Mouse (Mus musculus) intestine, embryonic 14.5 days (tissue): Measurements from ENCODE around the gene Klk6. TPM values are rescaled to one million over a fixed set of nuclear protein-coding genes. Genes with fewer than 3 reads are reported as not detected.

Experiments used
- ATAC-seq: fragments of 200-750 bp; cut with Nextera tagmentation; replicated peaks from 2 replicates; pipeline ENCODE4 v1.8.0; 2017; ENCODE audit warnings: low read depth, moderate number of reproducible peaks, moderate TSS enrichment, moderate library complexity; ENCODE audit not compliant: low FRiP score, low TSS enrichment
- DNase-seq: peaks from one replicate; pipeline ENCODE4 v3.0.0-alpha.2; 2018; ENCODE audit warnings: low spot score
- H3K27ac ChIP-seq: fragments of 300-500 bp; sonication (generic); 2 replicates; pipeline ENCODE4 v1.5.1; 2014; ENCODE audit warnings: low read depth, mild to moderate bottlenecking, control low read depth
- H3K27me3 ChIP-seq: fragments of 300-500 bp; sonication (generic); replicated peaks from 2 replicates; pipeline ENCODE4 v1.6.1; 2014; ENCODE audit warnings: low read length, control low read depth; ENCODE audit not compliant: control insufficient read depth, insufficient read depth
- H3K36me3 ChIP-seq: fragments of 300-500 bp; sonication (generic); 2 replicates; pipeline ENCODE4 v1.6.1; 2014; ENCODE audit warnings: low read length, control low read depth; ENCODE audit not compliant: control insufficient read depth, insufficient read depth
- H3K4me1 ChIP-seq: fragments of 300-500 bp; sonication (generic); replicated peaks from 2 replicates; pipeline ENCODE4 v1.6.1; 2014; ENCODE audit warnings: low read length, control low read depth, mixed read lengths; ENCODE audit not compliant: control insufficient read depth, insufficient read depth
- H3K4me2 ChIP-seq: fragments of 300-500 bp; sonication (generic); 2 replicates; pipeline ENCODE4 v1.6.1; 2014; ENCODE audit warnings: low read length
- H3K4me3 ChIP-seq: fragments of 300-500 bp; sonication (generic); 2 replicates; pipeline ENCODE4 v1.5.1; 2014; ENCODE audit warnings: low read depth, low read length, control low read depth, mixed read lengths
- H3K9ac ChIP-seq: fragments of 300-500 bp; sonication (generic); 2 replicates; pipeline ENCODE4 v1.6.1; 2014; ENCODE audit warnings: mild to moderate bottlenecking, low read length
- H3K9me3 ChIP-seq: fragments of 300-500 bp; sonication (generic); 2 replicates; pipeline ENCODE4 v1.6.1; 2016; ENCODE audit warnings: low read length, control low read depth; ENCODE audit not compliant: control insufficient read depth
- WGBS: fragments of 180-500 bp; shearing (Covaris S2); extraction: QIAGEN DNeasy Blood & Tissue Kit; methylation state at CpG from one replicate; pipeline ENCODE4 v1.1.7; 2014; 5-methylcytosine and 5-hydroxymethylcytosine counted together
- polyA plus RNA-seq: library from polyadenylated mRNA; unstranded; fragments of >200 nt; fragmentation: Nextera tagmentation; extraction: Ambion mirVana; gene quantifications from 2 replicates; pipeline ENCODE4 v1.2.1, GENCODE M21; 2014

The Klk6 gene
- polyA plus RNA-seq, 1 experiment from 2014 or later: 0.16 TPM

- no peak within 1 kb of the TSS for H3K4me3 ChIP-seq
- H3K27me3 ChIP-seq: no peaks in the 10 kb centered on the region
- no peaks in the 10 kb centered on the region for H3K9me3 ChIP-seq
- ATAC-seq (no peak), DNase-seq (no peak)
- no peak within 1 kb of the TSS for H3K4me2 ChIP-seq
- no peaks in the 10 kb centered on the region for H3K4me1 ChIP-seq
- H3K36me3 ChIP-seq: no peaks in the 10 kb centered on the region
- 46% methylated on average over 3 of the region's 3 CpGs for WGBS
- H3K27ac ChIP-seq: no peak within 1 kb of the TSS
- H3K9ac ChIP-seq: no peak within 1 kb of the TSS
Observed at GRCm38 (mm10) chr7:43841701-43842100, 17.4 kb downstream of the Klk6 start, which contains the start of gene Klk5. TSS of gene Klk5 (plus strand) at chr7:43841971.

- H3K9me3 ChIP-seq: no peaks in the 10 kb centered on the region
- no peaks in the 10 kb centered on the region for H3K4me1 ChIP-seq
- no peak for ATAC-seq
- H3K4me3 ChIP-seq: no peak overlapping the region
- no peaks in the 10 kb centered on the region for H3K27me3 ChIP-seq
- no peak overlapping the region for H3K4me2 ChIP-seq
- no peak overlapping the region for H3K27ac ChIP-seq
- no peak overlapping the region for H3K9ac ChIP-seq
- DNase-seq: no peak
- 85% methylated on average over 4 of the region's 4 CpGs for WGBS
- no peaks in the 10 kb centered on the region for H3K36me3 ChIP-seq
Observed at GRCm38 (mm10) chr7:43843801-43844200, 19.5 kb downstream of the Klk6 start.

- Histone ChIP-seq H3K4me3 (no peak overlapping the region), H3K27me3 (no peaks in the 10 kb centered on the region), H3K36me3 (no peaks in the 10 kb centered on the region), H3K9ac (no peak overlapping the region), H3K27ac (no peak overlapping the region), H3K4me2 (no peak overlapping the region), H3K9me3 (no peaks in the 10 kb centered on the region), H3K4me1 (no peaks in the 10 kb centered on the region)
- no peak for ATAC-seq
- no peak for DNase-seq
- 86% methylated on average over 6 of the region's 6 CpGs for WGBS
Observed at GRCm38 (mm10) chr7:43851616-43852015, 27.3 kb downstream of the Klk6 start.

GRCm38 (mm10) chr7:43854642-43855380 is 30.5 kb downstream of the Klk6 start:
- Histone ChIP-seq H3K36me3 (no peaks in the 10 kb centered on the region), H3K9me3 (no peaks in the 10 kb centered on the region), H3K4me3 (no peak overlapping the region), H3K27ac (no peak overlapping the region), H3K27me3 (no peaks in the 10 kb centered on the region), H3K4me2 (no peak overlapping the region), H3K9ac (no peak overlapping the region), H3K4me1 (no peaks in the 10 kb centered on the region)
- WGBS: 64% methylated on average over 9 of the region's 9 CpGs
- DNase-seq: no peak
- ATAC-seq: no peak

- ATAC-seq (no peak), DNase-seq (no peak)
- no peaks in the 10 kb centered on the region for H3K9me3 ChIP-seq
- H3K4me3 ChIP-seq: no peak overlapping the region
- H3K27ac ChIP-seq: no peak overlapping the region
- no peaks in the 10 kb centered on the region for H3K27me3 ChIP-seq
- no peak overlapping the region for H3K9ac ChIP-seq
- no peak overlapping the region for H3K4me2 ChIP-seq
- H3K36me3 ChIP-seq: no peaks in the 10 kb centered on the region
- WGBS: 60% methylated on average over 3 of the region's 3 CpGs
- H3K4me1 ChIP-seq: no peaks in the 10 kb centered on the region
Observed at GRCm38 (mm10) chr7:43855709-43856108, 31.4 kb downstream of the Klk6 start.

GRCm38 (mm10) chr7:43856307-43856706 is 32.0 kb downstream of the Klk6 start:
- no peak overlapping the region for H3K4me3 ChIP-seq
- 73% methylated on average over 7 of the region's 7 CpGs for WGBS
- ATAC-seq: no peak
- H3K9me3 ChIP-seq: no peaks in the 10 kb centered on the region
- DNase-seq: no peak
- H3K4me2 ChIP-seq: no peak overlapping the region
- H3K36me3 ChIP-seq: no peaks in the 10 kb centered on the region
- H3K27me3 ChIP-seq: no peaks in the 10 kb centered on the region
- no peak overlapping the region for H3K27ac ChIP-seq
- no peak overlapping the region for H3K9ac ChIP-seq
- no peaks in the 10 kb centered on the region for H3K4me1 ChIP-seq

GRCm38 (mm10) chr7:43857501-43857900 is 33.2 kb downstream of the Klk6 start:
- no peak for ATAC-seq
- no peak overlapping the region for H3K4me3 ChIP-seq
- WGBS: 89% methylated on average over 12 of the region's 12 CpGs

GRCm38 (mm10) chr7:43860411-43860810 is 36.1 kb downstream of the Klk6 start:
- no peak overlapping the region for H3K4me3 ChIP-seq
- H3K9me3 ChIP-seq: no peaks in the 10 kb centered on the region
- no peak overlapping the region for H3K9ac ChIP-seq
- no peaks in the 10 kb centered on the region for H3K36me3 ChIP-seq
- H3K27me3 ChIP-seq: no peaks in the 10 kb centered on the region
- no peak for ATAC-seq
- 81% methylated on average over 8 of the region's 8 CpGs for WGBS
- no peak for DNase-seq
- no peak overlapping the region for H3K27ac ChIP-seq
- H3K4me1 ChIP-seq: no peaks in the 10 kb centered on the region
- no peak overlapping the region for H3K4me2 ChIP-seq

More at GRCm38 (mm10) chr7:43857501-43857900, 33.2 kb downstream of the Klk6 start:
- Histone ChIP-seq H3K27ac (no peak overlapping the region), H3K27me3 (no peaks in the 10 kb centered on the region), H3K36me3 (no peaks in the 10 kb centered on the region), H3K9me3 (no peaks in the 10 kb centered on the region), H3K9ac (no peak overlapping the region), H3K4me2 (no peak overlapping the region), H3K4me1 (no peaks in the 10 kb centered on the region)
- no peak for DNase-seq

- Histone ChIP-seq H3K36me3 (no peaks in the 10 kb centered on the region), H3K4me1 (no peaks in the 10 kb centered on the region), H3K27me3 (no peaks in the 10 kb centered on the region), H3K9ac (no peak overlapping the region), H3K4me2 (no peak overlapping the region), H3K27ac (no peak overlapping the region), H3K4me3 (no peak overlapping the region), H3K9me3 (no peaks in the 10 kb centered on the region)
- WGBS: 8% methylated on average over 10 of the region's 10 CpGs
- DNase-seq (peak; percentile 87), ATAC-seq (no peak)
Observed at GRCm38 (mm10) chr7:43873237-43873636, 48.9 kb downstream of the Klk6 start.
